Mouse (Mus musculus): ENCODE results near the gene Galnt13. TPM values are rescaled to one million over a fixed set of nuclear protein-coding genes. Genes with fewer than 3 reads are reported as not detected.

The Galnt13 gene
- polyA plus RNA-seq (2014; fragmentation: Nextera tagmentation; extraction: Ambion mirVana), result 1.7 and 2.6 TPM in 2 replicates

GRCm38 (mm10) chr2:54435937-54436735 is at the start of gene Galnt13:
Gene Galnt13 (plus strand): TSS chr2:54436317.
- no peaks in the 10 kb centered on the region for H3K27me3 ChIP-seq (replicated peaks; ENCODE audit: control insufficient read depth, insufficient read depth, low read length)
- peak within 1 kb of the TSS; percentile 75 for H3K9ac ChIP-seq (ENCODE audit: low read length)
- 0 out of 2 replicates have a peak, but pooled peaks cover 2% of the 10 kb centered on the region for H3K4me1 ChIP-seq (ENCODE audit: control insufficient read depth, insufficient read depth, low read length)
- no peaks in the 10 kb centered on the region for H3K36me3 ChIP-seq (ENCODE audit: control insufficient read depth, insufficient read depth, low read length)
- under 1% methylated on average over 76 of the region's 81 CpGs for WGBS
- DNase-seq (ENCODE audit: low spot score) (peak; percentile 83), ATAC-seq (peak; percentile 94)
- peak within 1 kb of the TSS; percentile 96 for H3K4me2 ChIP-seq (ENCODE audit: low read length)
- no peaks in the 10 kb centered on the region for H3K9me3 ChIP-seq (replicated peaks; ENCODE audit: control insufficient read depth, low read length)
- peak within 1 kb of the TSS; percentile 63 for H3K4me3 ChIP-seq (ENCODE audit: low read depth, low read length)
- peak within 1 kb of the TSS; percentile 75 for H3K27ac ChIP-seq (ENCODE audit: low read depth, low read length)

GRCm38 (mm10) chr2:54431060-54431459 is 5.1 kb upstream of the Galnt13 start:
- no peak overlapping the region for H3K27ac ChIP-seq (ENCODE audit: low read depth, low read length)
- WGBS, result 64% methylated on average over 2 of the region's 2 CpGs

GRCm38 (mm10) chr2:54435380-54435779 is 737 bp upstream of the Galnt13 start:
- DNase-seq (ENCODE audit: low spot score) (peak; percentile 3), ATAC-seq (no peak)
- Histone ChIP-seq H3K27ac (ENCODE audit: low read depth, low read length) (0 out of 2 replicates have a peak overlapping the region, but pooled peaks have one; percentile 5), H3K4me1 (ENCODE audit: control insufficient read depth, insufficient read depth, low read length) (0 out of 2 replicates have a peak, but pooled peaks cover 2% of the 10 kb centered on the region), H3K4me2 (ENCODE audit: low read length) (peak overlapping the region; percentile 96), H3K4me3 (ENCODE audit: low read depth, low read length) (peak overlapping the region; percentile 63), H3K9me3 (replicated peaks; ENCODE audit: control insufficient read depth, low read length) (no peaks in the 10 kb centered on the region), H3K9ac (ENCODE audit: low read length) (no peak overlapping the region; the same call in 1 of the 2 replicates), H3K27me3 (replicated peaks; ENCODE audit: control insufficient read depth, insufficient read depth, low read length) (no peaks in the 10 kb centered on the region), H3K36me3 (ENCODE audit: control insufficient read depth, insufficient read depth, low read length) (no peaks in the 10 kb centered on the region)
- WGBS, result 40% methylated on average over 10 of the region's 10 CpGs

More at GRCm38 (mm10) chr2:54431060-54431459, 5.1 kb upstream of the Galnt13 start:
- no peak overlapping the region for H3K9ac ChIP-seq (ENCODE audit: low read length)
- no peak for ATAC-seq
- no peaks in the 10 kb centered on the region for H3K4me1 ChIP-seq (ENCODE audit: control insufficient read depth, insufficient read depth, low read length)
- H3K27me3 ChIP-seq (replicated peaks; ENCODE audit: control insufficient read depth, insufficient read depth, low read length), result no peaks in the 10 kb centered on the region
- no peak overlapping the region for H3K4me2 ChIP-seq (ENCODE audit: low read length)
- no peaks in the 10 kb centered on the region for H3K9me3 ChIP-seq (replicated peaks; ENCODE audit: control insufficient read depth, low read length)
- H3K4me3 ChIP-seq (ENCODE audit: low read depth, low read length), result no peak overlapping the region
- no peak for DNase-seq (ENCODE audit: low spot score)
- H3K36me3 ChIP-seq (ENCODE audit: control insufficient read depth, insufficient read depth, low read length), result no peaks in the 10 kb centered on the region

GRCm38 (mm10) chr2:54436736-54437500 is 801 bp downstream of the Galnt13 start:
- peak overlapping the region; percentile 63 for H3K4me3 ChIP-seq (ENCODE audit: low read depth, low read length)
- 0 out of 2 replicates have a peak, but pooled peaks cover 2% of the 10 kb centered on the region for H3K4me1 ChIP-seq (ENCODE audit: control insufficient read depth, insufficient read depth, low read length)
- H3K27me3 ChIP-seq (replicated peaks; ENCODE audit: control insufficient read depth, insufficient read depth, low read length), result no peaks in the 10 kb centered on the region
- H3K4me2 ChIP-seq (ENCODE audit: low read length), result peak overlapping the region; percentile 96
- peak overlapping the region; percentile 27; the same call in 1 of the 2 replicates for H3K27ac ChIP-seq (ENCODE audit: low read depth, low read length)
- no peaks in the 10 kb centered on the region for H3K36me3 ChIP-seq (ENCODE audit: control insufficient read depth, insufficient read depth, low read length)
- peak overlapping the region; percentile 75 for H3K9ac ChIP-seq (ENCODE audit: low read length)
- WGBS, result under 1% methylated on average over 42 of the region's 42 CpGs
- no peaks in the 10 kb centered on the region for H3K9me3 ChIP-seq (replicated peaks; ENCODE audit: control insufficient read depth, low read length)
- DNase-seq (ENCODE audit: low spot score) (peak; percentile 75), ATAC-seq (peak; percentile 65)

- no peak for ATAC-seq
- 2% methylated on average over 9 of the region's 9 CpGs for WGBS
- no peak overlapping the region for H3K27ac ChIP-seq (ENCODE audit: low read depth, low read length)
Measured at GRCm38 (mm10) chr2:54437501-54437830, 1.3 kb downstream of the Galnt13 start.

GRCm38 (mm10) chr2:54442734-54443500 is 6.8 kb downstream of the Galnt13 start:
- Histone ChIP-seq H3K27ac (ENCODE audit: low read depth, low read length) (no peak overlapping the region), H3K4me3 (ENCODE audit: low read depth, low read length) (no peak overlapping the region), H3K27me3 (replicated peaks; ENCODE audit: control insufficient read depth, insufficient read depth, low read length) (no peaks in the 10 kb centered on the region), H3K4me2 (ENCODE audit: low read length) (no peak overlapping the region), H3K36me3 (ENCODE audit: control insufficient read depth, insufficient read depth, low read length) (no peaks in the 10 kb centered on the region), H3K9me3 (replicated peaks; ENCODE audit: control insufficient read depth, low read length) (no peaks in the 10 kb centered on the region), H3K4me1 (ENCODE audit: control insufficient read depth, insufficient read depth, low read length) (no peaks in the 10 kb centered on the region), H3K9ac (ENCODE audit: low read length) (no peak overlapping the region)
- DNase-seq (ENCODE audit: low spot score) (no peak), ATAC-seq (no peak)
- 51% methylated on average over 9 of the region's 9 CpGs for WGBS

More at GRCm38 (mm10) chr2:54437501-54437830, 1.3 kb downstream of the Galnt13 start:
- H3K4me1 ChIP-seq (ENCODE audit: control insufficient read depth, insufficient read depth, low read length), result 0 out of 2 replicates have a peak, but pooled peaks cover 2% of the 10 kb centered on the region
- no peaks in the 10 kb centered on the region for H3K36me3 ChIP-seq (ENCODE audit: control insufficient read depth, insufficient read depth, low read length)
- H3K9ac ChIP-seq (ENCODE audit: low read length), result peak overlapping the region; percentile 75
- H3K4me2 ChIP-seq (ENCODE audit: low read length), result peak overlapping the region; percentile 96
- no peaks in the 10 kb centered on the region for H3K9me3 ChIP-seq (replicated peaks; ENCODE audit: control insufficient read depth, low read length)
- peak; percentile 18 for DNase-seq (ENCODE audit: low spot score)
- H3K27me3 ChIP-seq (replicated peaks; ENCODE audit: control insufficient read depth, insufficient read depth, low read length), result no peaks in the 10 kb centered on the region
- H3K4me3 ChIP-seq (ENCODE audit: low read depth, low read length), result peak overlapping the region; percentile 63

GRCm38 (mm10) chr2:54483426-54483825 is 47.3 kb downstream of the Galnt13 start:
- DNase-seq (ENCODE audit: low spot score), result no peak
- H3K27ac ChIP-seq (ENCODE audit: low read depth, low read length), result no peak overlapping the region
- H3K36me3 ChIP-seq (ENCODE audit: control insufficient read depth, insufficient read depth, low read length), result no peaks in the 10 kb centered on the region
- H3K4me1 ChIP-seq (ENCODE audit: control insufficient read depth, insufficient read depth, low read length), result no peaks in the 10 kb centered on the region
- no peaks in the 10 kb centered on the region for H3K9me3 ChIP-seq (replicated peaks; ENCODE audit: control insufficient read depth, low read length)
- 88% methylated on average over 5 of the region's 5 CpGs for WGBS
- no peak overlapping the region for H3K9ac ChIP-seq (ENCODE audit: low read length)
- no peak for ATAC-seq
- no peaks in the 10 kb centered on the region for H3K27me3 ChIP-seq (replicated peaks; ENCODE audit: control insufficient read depth, insufficient read depth, low read length)
- H3K4me3 ChIP-seq (ENCODE audit: low read depth, low read length), result no peak overlapping the region
- H3K4me2 ChIP-seq (ENCODE audit: low read length), result no peak overlapping the region

- 86% methylated on average over 3 of the region's 3 CpGs for WGBS
Measured at GRCm38 (mm10) chr2:54522989-54523388, 86.9 kb downstream of the Galnt13 start.

More at GRCm38 (mm10) chr2:54522989-54523388, 86.9 kb downstream of the Galnt13 start:
- Histone ChIP-seq H3K4me1 (ENCODE audit: control insufficient read depth, insufficient read depth, low read length) (no peaks in the 10 kb centered on the region), H3K9me3 (replicated peaks; ENCODE audit: control insufficient read depth, low read length) (no peaks in the 10 kb centered on the region), H3K36me3 (ENCODE audit: control insufficient read depth, insufficient read depth, low read length) (no peaks in the 10 kb centered on the region), H3K4me3 (ENCODE audit: low read depth, low read length) (no peak overlapping the region), H3K4me2 (ENCODE audit: low read length) (no peak overlapping the region), H3K27ac (ENCODE audit: low read depth, low read length) (no peak overlapping the region), H3K9ac (ENCODE audit: low read length) (no peak overlapping the region), H3K27me3 (replicated peaks; ENCODE audit: control insufficient read depth, insufficient read depth, low read length) (no peaks in the 10 kb centered on the region)
- no peak for ATAC-seq
- peak; percentile 1 for DNase-seq (ENCODE audit: low spot score)
